Mouse (Mus musculus) gastrocnemius, postnatal 14 days (tissue): ENCODE measurements around the gene Csnk2a1. TPM values are rescaled to one million over a fixed set of nuclear protein-coding genes. Genes with fewer than 3 reads are reported as not detected.
"Not testable (repeated sequence)": the region's sequence is repeated elsewhere in the genome, so short reads cannot be mapped to it uniquely, and the experiment has no call there.

Source experiments
- DNase-seq: peaks from one replicate; pipeline ENCODE4 v3.0.0; 2021; ENCODE audit warnings: mixed read lengths
- intact Hi-C: fragments of 180-260 bp; cut with DNase I; formaldehyde crosslinking; loops from one replicate; pipeline ENCODE4 v1.15.1; 2025; ENCODE audit warnings: low total_unique reads
- long read RNA-seq, 2 experiments: library from polyadenylated mRNA; stranded (forward); transcript quantifications; one replicate each; pipeline ENCODE4 v2.0.0; 2021
- total RNA-seq, 2 experiments: library from RNA; stranded (reverse); gene quantifications; 2 replicates each; pipeline ENCODE4 v1.2.3; 2021

Csnk2a1 gene
- total RNA-seq = 10 to 100 TPM; 64.5 to 73.4 TPM
- long read RNA-seq, experiment 1, full-length matches to known transcripts = 2 of 9 reads
- long read RNA-seq, experiment 1, partial matches to known transcripts = 1 of 9 reads
- long read RNA-seq, experiment 1, other reads (novel, unspliced or antisense) = 6 of 9 reads
- long read RNA-seq, experiment 2, full-length matches to known transcripts = 1 of 5 reads
- long read RNA-seq, experiment 2, partial matches to known transcripts = 0 of 5 reads
- long read RNA-seq, experiment 2, other reads (novel, unspliced or antisense) = 4 of 5 reads

DNA sequence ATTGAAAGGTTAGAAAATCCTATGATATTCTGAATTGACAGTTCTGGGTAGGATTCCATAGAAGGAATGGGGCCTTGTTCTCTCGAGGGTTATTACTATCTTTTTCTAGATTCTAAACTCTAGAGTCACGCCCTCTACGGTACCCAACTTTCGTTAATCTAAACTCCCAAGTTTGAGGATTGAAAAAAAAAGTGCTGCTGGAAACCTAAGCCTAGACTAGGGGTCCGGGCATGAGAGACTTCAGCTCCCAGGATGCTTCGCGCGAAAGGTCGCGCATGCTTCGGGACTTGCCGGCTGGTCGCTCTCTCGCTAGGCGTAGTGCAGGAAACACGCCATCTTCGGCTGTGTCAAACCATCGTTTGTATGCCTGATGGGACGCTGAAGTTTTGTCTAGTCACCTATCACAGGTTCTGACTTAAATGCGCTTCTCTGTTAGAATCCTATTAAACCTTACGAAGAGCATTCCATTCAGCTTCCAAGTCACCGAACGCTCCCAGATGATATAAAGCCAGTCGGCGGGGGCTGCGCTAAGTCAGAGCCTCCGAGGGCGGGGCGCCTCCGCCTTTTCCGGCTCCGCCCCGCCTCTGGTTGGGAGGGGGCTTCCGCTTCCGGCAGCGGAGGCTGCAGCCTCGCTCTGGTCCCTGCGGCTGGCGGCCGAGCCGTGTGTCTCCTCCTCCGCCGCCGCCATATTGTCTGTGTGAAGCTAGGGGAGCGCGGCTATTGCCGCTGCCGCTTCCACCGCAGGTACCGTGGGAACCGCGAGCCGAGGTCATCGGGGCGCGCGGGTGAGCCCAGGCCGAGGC, at the start of gene Csnk2a1:
Csnk2a1 (plus strand) TSS at position 592 of the 803 bp plus-strand sequence.
- intact Hi-C loops = no loop called here
- DNase-seq = peak; percentile 91

DNA sequence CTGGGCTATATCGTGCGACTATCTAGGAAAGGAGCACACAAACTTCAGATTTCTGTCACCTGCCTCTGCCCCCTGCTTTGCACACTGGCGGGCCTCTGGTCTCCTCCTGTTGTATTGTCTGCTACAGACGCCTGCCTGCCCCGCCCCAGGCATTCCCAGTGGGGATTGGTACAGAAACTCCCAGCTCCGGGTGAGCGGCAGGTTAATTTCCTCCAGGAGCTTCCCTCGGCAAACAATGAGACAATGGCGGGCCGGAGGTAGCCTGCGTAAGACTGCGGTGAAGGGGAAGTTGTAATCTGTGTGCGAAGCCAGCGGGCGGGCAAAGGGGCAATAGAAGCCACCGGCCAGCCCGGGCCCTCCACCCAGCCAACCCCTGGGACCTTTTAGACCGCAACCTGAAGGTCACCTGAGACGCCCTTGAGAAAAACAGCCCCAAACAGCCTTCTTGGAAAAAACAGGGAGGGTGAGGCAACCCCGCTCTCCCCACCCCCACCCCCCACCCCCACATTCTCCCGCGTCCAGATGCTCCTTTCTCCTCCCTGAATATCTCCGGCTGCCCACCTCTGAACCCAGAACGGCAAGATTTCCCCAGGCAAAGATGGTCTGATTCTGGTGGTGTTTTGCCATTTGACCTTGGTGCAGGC, 49.4 kb upstream of the Csnk2a1 start:
- DNase-seq = peak; percentile 46
- intact Hi-C loops = no loop called here

DNA sequence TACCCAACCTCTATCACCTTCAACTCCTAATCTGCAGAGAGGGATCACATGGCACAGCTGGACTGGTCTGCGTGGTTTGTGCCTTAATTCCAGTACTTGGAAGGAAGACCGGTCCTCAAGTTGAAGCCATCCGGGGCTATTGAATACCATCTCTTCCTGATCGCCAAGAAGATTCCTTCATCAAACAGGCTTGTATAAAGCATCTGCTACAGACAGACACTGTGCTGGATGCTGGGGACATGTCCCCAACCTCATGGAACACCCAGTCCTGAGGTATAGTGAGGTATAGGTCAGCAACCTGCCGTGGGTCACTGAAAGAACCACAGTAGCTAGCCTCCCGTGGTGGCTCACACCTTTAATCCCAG, 48.9 kb upstream of the Csnk2a1 start:
- DNase-seq = no peak
- intact Hi-C loops = no loop called here

DNA sequence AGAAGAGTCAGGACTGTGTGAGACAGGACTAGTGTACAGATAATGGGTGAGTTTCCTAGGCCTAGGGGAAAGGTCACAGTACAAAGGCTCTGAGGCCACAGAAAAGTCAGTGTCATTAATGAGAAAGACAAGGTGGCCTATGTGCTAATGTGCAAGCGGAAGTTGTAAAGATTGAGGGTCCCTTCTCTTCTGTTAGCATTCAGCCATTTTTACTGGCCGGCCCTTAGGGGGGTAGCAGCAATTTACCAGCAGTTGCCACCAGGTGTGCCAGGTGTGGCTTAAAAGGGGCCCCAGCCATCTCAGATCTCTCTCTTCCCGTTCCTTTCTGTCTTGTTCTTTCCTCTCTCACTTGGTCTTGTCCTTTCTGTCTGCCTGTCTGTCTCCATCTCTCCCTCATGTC, 48.3 kb upstream of the Csnk2a1 start:
- intact Hi-C loops = no loop called here
- DNase-seq = no peak

DNA sequence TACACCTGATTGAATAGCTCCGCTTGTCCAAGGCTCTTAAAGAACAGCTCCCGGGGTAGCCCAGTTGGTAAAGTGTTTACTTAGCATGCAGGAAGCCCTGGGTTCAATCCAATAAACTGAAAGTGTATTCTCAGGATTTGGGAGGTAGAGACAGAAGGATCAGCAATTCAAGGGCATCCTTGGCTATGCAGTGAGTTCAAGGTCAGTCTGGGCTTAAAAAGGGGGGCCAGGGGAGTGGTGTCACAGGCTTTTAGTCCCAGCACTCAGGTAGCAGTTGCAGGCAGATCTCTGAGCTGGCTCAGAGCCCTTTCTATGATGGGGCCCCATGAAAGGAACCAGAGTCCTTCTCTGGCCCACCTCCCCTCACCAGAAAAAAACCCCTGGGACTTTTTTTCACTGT, 47.3 kb upstream of the Csnk2a1 start:
- intact Hi-C loops = no loop called here
- DNase-seq = no peak

DNA sequence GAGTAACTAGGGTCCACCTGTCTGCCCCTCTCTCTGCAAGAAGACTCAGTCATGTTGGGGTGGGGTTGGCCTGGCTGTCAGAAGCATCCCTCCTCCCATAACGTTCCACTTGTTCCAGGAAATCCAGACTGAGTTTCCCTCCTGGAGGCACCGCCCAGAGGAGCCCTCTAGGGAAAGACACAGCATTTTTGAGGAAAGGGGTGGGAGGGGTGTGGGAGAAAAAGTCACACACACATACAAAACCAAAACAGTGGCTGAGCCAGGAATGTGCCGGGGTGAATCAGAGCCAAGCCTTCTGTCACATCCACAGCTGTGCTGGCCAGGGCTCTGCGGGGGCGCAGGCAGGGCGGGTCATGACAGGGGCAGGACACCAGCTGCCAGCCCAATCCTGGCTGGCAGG, 46.3 kb upstream of the Csnk2a1 start:
- intact Hi-C loops = no loop called here
- peak; percentile 85 for DNase-seq

DNA sequence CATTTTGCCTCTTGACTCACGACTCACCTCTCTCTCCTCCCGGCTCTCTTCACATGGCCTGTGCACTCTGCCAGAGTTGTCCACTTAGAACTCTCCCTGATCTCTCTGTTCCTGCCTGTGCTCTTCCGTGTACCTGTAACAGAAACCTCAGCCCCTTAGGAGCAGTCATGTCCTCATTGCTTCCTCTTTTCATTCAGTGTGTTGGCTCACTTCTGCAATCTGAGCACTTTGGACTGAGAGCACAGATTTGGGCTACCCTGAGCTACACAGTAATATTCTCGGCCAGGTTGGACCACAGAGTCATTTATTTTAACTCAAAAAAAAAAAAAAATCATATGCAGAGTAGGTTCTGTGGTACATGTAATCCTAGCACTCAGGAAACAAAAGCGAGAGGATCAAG, 39.5 kb upstream of the Csnk2a1 start:
- no peak for DNase-seq
- intact Hi-C loops = no loop called here

DNA sequence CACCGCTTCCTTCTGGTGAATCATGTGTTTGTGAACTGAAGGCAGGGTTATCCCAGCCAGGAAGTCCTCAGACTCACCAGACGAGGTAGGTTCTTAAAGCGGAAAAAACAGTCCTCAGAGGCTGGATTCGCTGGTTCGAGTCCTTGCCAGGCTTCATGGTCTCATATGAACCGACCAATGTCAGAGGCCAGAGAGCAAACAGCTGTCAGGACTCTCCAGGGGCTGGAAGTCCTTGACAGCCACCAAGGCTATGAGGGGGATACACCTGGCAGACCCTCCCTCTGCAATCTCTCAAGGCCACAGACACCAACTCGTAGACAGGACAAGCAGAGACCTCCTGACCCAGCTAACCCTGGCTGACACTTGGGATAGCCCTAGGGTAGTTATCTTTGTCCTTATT, 37.4 kb upstream of the Csnk2a1 start:
- intact Hi-C loops = no loop called here
- DNase-seq = no peak

DNA sequence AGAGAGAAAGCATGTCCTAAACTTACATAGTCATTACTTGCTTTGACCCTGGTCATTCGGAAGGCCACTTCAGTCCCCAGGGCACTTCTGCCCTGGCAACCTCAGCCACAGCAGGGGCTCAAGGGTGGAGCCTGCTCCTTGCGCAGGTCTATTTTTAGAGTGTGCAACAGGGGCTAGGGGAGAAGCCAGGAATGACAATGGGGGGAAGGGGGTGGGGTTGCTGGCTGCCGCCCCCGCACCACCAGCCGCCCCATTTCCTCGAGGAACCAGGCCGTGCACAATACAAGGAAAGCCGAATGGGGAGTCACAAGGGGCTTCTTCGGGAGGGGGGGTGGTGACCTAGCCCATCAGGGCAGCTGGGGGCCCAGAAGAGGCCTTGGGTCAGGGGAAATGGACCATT, 37.0 kb upstream of the Csnk2a1 start:
- peak; percentile 32 for DNase-seq
- intact Hi-C loops = no loop called here

DNA sequence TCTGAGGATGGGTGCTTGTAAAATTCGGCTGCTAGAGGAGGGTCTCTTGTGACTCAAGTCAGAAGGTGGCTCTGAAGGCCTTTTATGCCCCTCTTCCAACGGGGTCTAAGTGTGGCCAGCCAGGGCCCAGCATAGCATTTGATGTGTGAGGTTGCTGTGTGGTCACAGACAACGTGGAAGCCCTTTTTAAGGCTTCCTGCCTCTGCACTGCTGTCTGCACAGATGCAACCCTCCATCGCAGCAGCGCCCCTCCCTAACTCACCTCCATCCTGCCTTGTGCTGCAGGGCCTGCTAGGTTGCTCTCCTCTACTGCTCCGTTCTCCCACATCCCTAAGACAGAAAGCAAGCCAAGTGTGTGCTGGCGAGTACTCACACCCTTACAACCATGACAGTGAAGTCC, 36.5 kb upstream of the Csnk2a1 start:
- intact Hi-C loops = no loop called here
- no peak for DNase-seq

DNA sequence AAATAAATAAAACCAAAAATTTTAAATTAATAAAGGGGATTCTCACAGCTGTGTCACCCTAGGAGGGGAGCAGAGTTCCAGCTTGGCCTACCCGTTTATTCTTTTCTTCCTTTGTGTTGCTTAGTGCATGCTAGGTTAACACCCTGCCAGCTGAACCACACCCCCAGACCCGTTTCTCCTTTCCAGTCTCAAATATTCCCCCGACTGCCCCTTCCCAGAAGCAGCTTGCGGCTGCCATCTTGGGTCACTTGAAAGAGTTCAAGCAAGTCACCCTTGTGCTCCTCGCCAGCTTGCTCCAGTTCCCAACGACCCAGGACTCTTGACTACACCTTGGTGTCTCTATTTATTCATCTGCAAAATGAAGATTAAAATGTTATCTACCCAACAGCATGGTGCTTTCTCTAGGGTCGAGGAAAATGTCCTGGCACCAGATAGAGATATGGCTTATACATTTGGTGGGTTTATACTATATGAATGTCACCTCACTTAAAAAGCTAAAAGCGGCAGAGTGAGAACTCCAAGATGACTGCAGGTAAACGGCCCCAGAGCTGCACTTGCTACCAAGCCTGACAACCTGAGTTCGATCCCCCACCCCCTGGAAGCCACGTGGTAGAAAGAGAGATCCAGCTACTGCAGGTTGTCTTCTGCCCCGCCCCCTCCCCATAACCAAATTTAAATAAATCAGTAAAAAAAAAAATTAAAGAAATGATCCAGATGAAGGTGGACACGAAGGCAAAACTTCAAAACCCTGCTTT, 33.9 kb upstream of the Csnk2a1 start:
- DNase-seq = no peak
- intact Hi-C loops = no loop called here

DNA sequence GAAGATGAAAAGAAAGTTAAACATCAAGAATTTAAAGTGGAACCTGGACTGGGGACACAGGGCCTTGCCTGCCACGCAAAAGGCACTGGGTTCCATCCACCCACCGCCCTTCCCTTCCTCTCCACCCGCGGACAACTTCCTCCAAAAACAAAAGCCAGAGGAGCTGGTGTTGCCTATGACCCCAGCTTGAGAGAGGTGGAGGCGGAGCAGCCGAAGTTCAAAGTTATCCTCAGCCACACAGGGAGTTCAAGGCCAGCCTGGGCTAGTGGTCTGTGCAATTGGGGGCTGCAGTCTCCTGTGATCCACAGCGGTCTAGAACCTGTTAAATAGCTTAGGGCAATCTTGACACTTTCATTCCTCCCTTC, 33.3 kb upstream of the Csnk2a1 start:
- intact Hi-C loops = no loop called here
- DNase-seq = no peak

DNA sequence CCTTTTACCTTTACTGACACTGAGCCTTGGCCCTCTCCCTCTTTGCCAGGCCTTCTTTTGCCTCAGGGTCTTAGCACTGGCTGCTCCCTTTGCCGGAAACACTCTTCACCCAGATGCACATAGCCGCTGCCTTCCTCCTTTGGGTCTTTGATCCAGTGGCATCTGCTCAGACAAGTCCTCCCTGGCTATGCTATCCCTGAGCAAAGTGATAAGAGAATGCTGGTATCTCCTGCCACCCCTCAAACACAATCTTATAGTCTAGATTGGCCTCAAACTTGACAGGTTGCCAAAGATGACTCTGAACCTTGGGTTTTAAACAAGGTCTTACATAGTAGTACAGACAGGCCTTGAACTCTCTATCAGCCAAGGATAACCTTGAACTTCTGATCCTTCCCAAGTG, 32.1 kb upstream of the Csnk2a1 start:
- no peak for DNase-seq
- intact Hi-C loops = no loop called here

DNA sequence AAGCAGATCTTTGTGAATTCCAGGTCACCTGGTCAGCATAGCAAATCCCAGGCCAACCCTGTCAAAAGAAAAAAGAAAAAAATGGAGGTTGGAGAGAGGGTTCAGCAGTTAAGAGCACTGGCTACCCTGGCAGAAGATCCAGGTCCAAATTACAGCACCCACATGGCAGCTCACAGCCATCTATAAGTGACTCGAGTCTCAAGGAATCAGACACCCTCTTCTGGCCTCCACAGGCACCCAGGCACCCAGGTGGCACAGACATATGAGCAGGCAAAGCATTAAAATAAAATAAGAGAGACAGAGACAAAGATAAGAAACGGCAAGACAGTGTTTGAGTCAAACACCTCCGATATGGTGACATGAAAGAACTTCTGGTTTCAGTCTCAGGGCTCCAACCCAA, 29.7 kb upstream of the Csnk2a1 start:
- intact Hi-C loops = loop anchor here (2.0 to 5.0 kb wide), 2 partner anchors 82 to 170 kb away; no protein-coding TSS in a partner anchor
- DNase-seq = no peak

DNA sequence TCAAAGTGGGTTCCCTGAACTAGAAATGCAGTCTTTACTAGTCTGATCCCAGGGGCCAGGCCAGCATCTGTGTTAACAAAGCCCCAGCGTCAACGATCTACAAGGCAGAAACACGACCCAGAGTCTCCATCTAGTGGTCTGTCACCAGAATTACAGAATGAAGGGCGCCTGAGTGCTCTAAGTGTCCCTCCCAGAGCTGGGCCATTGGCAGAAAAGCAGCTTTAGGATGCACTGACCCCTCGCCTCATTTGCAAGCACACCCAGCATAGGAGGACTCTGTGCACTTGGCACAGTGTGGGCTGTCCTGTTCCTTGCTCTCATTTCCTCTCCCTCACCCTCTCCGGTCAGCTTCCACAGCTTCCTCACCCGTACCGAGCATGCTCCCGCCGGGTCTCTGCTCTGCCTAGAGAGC, 29.3 kb upstream of the Csnk2a1 start:
- intact Hi-C loops = loop anchor here (2.0 to 5.0 kb wide), 2 partner anchors 83 to 170 kb away; no protein-coding TSS in a partner anchor
- DNase-seq = peak; percentile 52

DNA sequence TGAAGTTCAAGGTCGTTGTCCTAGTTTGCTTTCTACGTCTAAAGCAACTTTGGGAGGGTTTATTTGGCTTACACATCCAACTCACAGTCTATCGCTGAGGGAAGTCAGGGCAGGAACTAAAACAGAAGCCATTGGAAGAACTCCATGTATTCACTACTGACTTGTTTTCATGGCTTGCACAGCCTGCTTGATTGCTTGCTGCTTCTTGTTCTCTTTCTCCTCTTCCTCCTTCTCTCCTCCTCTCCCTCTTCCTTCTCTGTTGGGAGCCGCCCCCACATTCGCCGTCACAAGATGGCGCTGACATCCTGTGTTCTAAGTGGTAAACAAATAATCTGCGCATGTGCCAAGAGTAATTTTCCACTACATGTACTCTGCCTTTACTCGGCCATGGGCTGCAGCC, 20.5 kb upstream of the Csnk2a1 start:
- DNase-seq, intact Hi-C loops: not testable (repeated sequence)

DNA sequence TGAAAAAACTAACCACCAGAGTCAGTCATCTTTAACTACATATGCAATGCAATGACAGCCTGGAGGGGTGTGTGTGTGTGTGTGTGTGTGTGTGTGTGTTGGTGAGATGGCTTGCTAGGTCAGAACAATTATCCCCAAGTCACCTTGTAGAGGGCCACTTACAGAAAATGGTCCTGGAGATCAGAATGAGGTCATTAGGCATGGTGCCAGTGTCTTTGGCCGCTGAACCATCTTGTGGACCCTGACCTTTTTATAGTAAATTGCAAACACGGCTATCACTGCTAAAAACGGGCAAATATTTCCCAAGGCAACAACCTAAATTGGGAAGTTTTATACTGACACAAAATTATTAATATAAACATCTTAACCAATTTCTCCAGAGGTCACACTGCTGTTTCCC, 14.8 kb upstream of the Csnk2a1 start:
- no peak for DNase-seq
- intact Hi-C loops = no loop called here

DNA sequence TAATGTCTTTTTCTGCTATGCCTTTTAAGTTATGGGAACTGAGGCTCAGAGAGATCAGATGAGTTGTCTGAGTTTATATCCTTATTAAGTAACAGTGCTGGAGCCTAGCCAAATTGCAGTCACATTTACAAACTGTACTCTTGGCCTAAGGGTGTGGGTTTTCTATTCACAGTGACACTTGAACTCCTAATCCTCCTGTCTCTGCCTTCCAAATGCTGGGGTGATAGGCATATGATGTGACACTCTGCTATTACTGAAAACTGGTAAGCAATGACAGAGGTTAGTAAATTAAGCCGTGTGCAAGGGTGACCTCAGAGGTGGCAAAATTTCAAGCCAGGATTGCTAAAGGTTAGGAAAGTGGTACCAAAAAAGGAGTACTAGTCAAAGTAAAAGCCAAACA, 9.7 kb upstream of the Csnk2a1 start:
- intact Hi-C loops = no loop called here
- DNase-seq = no peak

DNA sequence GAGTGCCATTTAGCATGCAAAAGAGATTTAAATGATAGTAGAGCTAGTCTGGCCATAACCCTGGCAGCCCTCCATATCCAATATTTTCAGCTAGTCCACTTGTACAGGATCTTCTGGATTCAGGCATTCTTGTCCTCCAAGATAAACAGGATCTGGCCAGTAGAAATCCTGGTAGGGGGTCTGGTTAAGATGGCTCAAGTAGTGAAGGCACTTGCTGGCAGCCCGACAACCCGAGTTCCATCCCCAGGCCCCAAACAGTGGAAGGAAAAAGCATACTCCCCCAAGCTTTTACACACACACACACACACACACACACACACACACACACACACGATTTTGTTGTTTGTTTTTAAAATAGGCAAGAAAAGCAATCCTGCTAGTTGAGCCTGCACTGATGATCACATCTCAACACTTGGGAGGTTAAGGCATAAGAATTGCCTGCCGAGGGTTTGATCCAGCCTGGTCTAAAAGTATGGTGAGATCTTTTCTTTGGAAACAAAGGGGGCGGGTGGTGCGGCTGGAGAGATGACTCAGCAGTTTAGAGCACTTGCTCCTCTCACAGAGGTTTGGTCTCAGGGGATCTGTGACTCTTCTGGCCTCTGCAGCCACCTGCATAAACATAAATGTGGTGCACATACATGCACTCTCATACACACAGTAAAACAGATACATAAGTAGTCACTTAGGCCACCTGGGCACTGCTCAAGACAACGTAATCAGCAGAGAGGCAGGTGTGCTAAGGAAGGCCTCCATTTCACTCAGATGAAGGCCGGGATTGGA, 2.9 kb upstream of the Csnk2a1 start:
- DNase-seq = no peak
- intact Hi-C loops = no loop called here
